Mouse (Mus musculus): ENCODE data around the gene Utp11. TPM values are rescaled to one million over a fixed set of nuclear protein-coding genes. Genes with fewer than 3 reads are reported as not detected.
"Not testable (repeated sequence)": the region's sequence is repeated elsewhere in the genome, so short reads cannot be mapped to it uniquely, and the experiment has no call there.

The Utp11 gene
- 10 to 100 TPM; 30.0 to 40.6 TPM for total RNA-seq (2021)
- long read RNA-seq, experiment 1, transcript Utp11-201 (8 exons, 1,603 nt), result major isoform, 92 of 106 reads
- long read RNA-seq, experiment 1, partial matches to known transcripts, result 8 of 106 reads
- long read RNA-seq, experiment 1, other reads (novel, unspliced or antisense), result 6 of 106 reads
- long read RNA-seq, experiment 2, transcript Utp11-201 (8 exons, 1,603 nt), result major isoform, 36 of 38 reads
- long read RNA-seq, experiment 2, partial matches to known transcripts, result 0 of 38 reads
- long read RNA-seq, experiment 2, other reads (novel, unspliced or antisense), result 2 of 38 reads

DNA sequence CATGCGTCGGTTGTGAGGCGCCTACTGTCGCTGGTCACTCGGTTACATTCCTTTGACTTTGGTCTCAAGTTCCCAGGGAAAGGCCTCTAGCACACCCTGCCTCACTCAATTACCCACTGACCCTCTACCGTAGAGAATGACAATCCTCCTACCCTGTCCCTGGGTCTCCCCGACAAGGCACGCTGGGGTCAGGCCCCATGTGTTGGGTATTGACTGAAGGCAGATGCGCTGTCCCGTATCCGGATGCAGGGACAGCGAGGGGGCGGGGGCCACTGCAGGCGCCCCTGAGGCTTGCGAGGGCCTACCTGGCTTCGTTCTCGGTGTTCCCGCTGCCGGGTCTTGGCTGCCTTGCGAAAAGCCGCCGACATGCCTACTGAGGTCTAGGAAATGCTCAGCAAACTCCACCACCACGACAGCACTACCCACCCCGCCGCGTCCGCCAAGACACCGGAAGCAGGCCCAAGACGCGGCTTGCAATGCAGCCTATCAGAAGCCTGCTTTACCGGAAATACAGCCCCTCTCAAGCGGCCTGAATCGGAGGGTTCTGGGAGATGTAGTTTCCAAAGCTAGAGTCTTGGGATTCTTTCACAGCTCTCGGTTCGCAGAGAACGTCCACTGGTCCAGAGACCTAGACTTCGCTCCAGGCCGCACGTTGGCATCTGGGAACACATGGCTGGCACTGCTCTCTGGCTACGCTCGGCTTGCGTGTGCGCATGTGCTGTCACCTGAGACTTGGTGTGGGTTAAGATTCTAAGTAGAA lies at the start of gene Utp11:
Gene Utp11 (minus strand): TSS at position 466 of the 760 bp plus-strand sequence.
- peak; percentile 87 to 89 for DNase-seq

DNA sequence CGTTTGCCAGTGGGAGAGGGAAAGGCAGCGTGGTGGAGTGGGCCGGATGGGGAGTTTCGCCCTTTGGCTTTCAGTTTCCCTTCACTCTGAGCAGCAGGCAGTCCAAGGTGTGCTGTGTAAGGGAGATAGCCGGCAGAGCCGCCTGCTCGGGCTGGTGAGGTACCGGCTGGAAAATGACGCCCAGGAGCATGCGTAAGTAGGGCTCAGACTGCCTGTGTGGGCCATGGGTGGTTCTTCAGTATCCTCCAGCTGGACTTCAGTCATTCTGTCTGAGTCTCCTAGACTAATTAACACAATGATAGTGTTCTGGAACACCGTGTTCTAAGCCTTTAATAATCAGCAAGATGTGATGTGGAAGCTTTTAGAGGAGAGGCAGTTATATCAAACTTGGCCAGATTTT lies 49.4 kb upstream of the Utp11 start:
- no peak for DNase-seq

DNA sequence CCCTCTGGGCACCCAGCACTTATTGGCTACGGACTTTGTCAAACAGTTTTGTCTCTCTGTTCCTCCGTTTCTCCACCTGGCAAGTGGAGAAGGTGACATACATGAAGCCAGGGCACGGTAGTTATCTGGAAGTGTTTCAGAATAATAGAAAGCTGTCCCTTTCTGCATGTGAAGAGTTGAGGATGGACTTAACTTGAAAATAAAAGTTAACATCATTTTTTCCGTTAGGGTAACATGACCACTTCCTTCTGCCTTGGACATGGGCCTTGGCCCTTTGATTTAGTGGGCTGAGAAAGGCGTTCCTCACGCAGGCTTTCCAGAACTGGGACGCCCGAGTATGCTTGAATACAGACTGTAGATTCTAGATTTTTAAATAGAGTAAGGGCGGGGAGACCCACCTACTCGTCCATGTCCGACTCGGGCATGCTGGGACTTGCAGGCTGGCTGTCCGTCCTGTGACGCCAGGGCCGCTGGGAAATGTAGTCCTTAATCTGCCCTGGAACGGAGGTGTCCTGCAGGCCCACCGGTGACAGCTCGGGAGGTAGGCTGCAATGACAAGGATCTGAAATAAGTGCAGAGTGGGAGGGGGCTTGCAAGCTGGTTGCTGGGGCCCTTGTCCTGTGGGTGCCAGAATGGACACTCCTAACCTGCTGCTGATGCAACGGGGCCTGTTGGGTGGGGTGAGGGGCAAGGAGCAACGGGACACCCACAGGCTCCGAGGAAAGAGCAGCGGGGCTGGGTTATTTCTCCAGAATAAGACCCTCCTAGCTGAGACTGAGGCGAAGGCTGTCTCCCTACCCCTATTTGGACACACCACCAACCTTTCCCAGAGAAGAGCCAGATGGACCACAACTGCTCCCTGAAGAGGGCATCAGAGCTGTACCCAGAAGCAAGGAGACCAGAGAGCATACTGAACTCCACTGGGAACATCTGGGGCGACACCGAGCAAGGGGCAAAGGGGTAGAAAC lies 48.3 kb upstream of the Utp11 start, which contains the start of gene Inpp5b:
Gene Inpp5b (plus strand): TSS at position 475 of the 968 bp plus-strand sequence.
- DNase-seq, result peak; percentile 86 to 87

DNA sequence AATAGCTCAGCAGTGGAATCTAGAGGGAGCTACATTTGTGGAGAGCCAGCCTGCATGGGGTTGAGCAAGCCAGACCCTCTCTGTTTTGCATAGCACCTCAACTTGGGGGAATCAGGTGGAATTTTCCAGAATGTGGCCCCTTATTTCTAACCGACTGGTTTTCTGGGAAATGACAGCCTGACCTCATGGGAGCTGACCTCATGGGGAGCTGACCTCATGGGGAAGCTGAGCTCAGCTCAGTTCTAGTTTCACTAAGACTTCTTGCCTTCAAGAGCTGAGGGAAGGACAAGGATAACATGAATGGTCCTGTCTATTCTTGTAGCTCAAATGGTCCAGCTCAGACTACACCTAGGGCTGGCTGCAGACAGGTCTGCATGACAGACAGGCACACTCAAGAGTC lies 45.4 kb upstream of the Utp11 start:
- DNase-seq, result no peak

DNA sequence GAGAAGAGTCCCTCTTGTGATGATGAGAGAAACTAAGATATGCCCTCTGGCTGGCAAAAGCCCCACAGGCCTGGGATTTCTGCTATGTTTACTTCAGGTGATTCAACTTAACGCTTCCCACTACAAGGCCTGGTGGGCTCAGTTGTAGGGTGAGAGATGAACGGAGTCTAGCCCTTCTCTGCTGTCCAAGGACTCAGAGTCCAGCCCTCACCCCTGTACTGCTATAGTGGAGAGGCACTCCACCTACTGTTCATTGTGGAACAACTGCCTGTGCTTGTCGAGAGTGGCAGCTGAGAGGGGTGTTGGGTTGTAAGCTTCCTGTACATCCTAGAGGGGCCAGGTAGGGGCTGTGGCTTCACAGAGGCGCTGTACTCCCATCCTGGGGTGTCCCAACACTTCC lies 44.6 kb upstream of the Utp11 start:
- no peak for DNase-seq

DNA sequence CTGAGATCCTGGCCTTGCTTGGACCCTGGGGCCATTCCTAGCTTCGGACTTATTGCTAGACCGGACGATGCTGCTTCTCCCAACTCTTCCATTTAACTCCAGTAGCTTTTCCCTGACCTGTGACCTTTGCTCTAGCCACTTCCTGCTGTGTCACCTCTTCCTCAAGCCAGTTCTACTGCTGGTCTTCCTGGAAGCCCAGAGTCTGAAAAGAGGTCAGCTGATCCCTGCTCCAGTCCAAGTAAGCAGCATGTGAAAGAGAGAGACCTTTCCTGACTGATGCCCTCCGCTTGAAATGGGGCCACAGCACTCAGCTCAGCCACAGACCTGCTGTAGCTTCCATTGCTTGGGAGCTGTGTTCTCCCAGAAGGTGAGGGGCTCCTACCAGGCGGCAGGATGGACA lies 44.1 kb upstream of the Utp11 start:
- no peak for DNase-seq

DNA sequence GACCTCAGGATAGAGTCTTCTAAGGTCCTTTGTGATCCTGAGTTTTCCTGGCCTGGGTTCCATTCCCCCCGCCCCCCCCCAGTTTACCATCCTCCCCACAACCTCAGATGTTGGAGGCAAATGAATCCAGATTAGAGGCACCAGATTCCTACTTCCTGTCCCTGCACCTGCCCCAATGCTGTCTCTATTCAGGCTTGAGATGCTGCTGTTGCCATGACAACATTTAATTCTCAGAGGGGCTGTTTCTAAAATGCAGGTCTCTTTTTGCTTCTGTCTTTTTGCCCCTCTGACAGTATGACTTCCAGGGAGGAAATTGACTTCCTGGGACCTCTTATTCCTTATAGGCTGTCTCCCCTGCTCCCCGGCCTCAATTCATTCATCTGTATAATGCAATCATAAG lies 43.6 kb upstream of the Utp11 start:
- no peak for DNase-seq

DNA sequence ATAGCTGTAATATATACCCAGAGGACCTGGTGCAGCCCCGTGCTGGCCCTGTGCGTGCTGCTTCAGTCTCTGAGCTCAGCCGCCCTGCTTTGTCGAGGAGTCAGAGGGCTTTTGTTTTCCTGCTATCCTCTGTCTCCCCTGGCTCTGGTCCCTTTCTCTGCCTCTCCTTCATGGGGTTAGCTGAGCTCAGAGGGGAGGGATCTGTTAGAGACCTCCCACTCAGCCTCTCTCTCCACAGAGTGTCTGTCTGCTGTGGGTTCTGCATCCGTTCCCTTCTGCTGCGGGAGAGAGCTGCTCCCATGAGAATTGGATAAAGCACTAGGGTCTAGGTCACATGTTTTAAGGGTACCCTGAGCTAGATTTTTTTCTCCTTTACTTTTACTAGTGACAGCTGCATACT lies 32.7 kb upstream of the Utp11 start:
- no peak for DNase-seq

DNA sequence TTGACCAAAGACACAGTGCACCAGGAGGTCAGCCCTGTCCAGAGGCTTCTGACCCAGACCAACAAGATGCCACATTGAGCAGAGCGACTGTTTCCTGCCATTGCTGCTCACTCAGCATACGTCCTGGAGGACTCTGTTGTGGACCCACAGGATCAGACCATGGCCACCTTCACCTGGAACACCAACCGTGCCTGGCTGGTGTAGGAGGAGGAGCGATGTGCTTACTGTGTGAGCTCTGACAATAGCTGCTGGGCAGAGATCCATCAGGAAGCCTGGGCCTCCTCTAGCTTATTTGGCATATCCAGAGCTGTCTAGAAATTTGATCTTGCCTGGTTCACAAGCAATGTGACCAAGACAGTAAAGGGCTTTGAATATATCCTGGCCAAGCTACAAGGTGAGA lies 25.7 kb upstream of the Utp11 start:
- DNase-seq, result no peak

DNA sequence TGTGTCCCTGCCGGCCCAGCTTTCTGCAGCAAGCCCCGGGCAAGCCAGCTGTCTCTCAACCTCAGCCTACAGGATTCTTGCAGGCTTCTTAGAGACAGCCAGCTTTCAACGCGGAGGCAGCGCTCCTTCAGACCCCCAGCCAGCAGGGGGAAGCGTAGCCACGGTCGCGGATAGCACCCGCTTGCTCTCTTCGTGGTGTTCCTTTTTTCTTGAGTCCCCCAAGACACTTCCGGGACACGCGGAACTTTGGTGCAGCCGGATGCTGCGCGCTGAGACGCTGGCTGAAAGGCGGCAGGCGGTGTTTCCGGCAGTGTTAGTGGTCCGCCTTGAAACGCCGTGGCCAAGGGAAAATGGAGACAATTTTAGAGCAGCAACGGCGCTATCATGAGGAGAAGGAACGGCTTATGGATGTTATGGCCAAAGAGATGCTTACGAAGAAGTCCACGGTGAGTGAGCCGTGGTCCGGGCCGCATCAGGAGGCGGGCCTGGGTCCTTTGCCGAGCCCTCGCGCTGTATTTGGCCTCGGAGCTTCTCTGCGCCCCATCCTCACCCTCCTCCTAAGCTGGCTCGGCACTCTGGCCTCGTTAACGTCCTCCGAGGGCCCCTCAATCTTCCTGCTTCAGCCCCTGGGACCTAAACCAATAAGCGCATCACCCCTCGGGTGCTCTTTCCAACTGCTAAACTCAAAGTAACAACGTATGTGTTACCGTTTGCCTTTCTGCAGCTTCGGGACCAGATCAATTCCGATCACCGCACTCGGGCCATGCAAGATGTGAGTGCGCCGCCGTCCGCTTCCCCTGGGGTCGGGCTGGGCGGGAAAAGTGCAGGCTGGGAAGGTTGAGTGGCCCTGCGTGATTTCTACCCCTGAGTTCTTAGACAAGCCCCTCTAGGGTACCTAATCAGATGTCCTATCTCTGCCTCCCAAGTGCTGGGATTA lies 21.4 kb upstream of the Utp11 start, which contains the start of gene Sf3a3:
Gene Sf3a3 (plus strand): TSS at position 232 of the 937 bp plus-strand sequence.
- peak; percentile 96 for DNase-seq

DNA sequence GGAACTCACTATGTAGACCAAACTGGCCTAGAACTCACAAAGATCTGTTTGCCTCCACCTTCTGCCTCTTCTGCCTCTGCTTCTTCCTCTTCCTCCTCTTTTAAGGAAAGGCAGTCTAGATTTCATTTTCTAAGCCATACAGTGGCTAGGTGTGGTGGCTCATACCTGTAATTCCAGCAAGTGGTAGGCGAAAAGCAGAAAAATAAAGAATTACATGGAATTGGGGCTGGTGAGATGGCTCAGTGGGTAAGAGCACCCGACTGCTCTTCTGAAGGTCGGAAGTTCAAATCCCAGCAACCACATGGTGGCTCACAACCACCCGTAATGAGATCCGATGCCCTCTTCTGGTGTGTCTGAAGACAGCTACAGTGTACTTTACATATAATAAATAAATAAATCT lies 20.4 kb upstream of the Utp11 start:
- not testable (repeated sequence) for DNase-seq

DNA sequence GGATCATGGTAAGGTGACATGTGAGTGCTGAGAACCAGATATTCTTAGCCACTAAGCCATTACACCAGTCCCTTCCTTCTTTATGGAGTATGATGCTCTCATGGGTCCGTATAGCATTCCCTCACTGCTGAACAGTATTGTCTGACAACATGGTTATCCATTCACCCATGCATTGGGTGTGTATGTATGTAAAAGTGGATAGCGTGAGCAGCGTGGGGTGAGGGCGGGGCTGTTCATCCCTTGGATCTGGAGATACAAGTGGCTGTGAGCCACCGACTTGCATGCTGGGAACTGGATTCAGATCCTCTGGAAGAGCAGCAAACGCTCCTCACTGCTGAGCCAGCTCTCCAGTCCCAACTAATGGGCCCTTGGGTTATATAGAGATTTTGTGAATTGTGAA lies 19.2 kb upstream of the Utp11 start:
- DNase-seq, result no peak

DNA sequence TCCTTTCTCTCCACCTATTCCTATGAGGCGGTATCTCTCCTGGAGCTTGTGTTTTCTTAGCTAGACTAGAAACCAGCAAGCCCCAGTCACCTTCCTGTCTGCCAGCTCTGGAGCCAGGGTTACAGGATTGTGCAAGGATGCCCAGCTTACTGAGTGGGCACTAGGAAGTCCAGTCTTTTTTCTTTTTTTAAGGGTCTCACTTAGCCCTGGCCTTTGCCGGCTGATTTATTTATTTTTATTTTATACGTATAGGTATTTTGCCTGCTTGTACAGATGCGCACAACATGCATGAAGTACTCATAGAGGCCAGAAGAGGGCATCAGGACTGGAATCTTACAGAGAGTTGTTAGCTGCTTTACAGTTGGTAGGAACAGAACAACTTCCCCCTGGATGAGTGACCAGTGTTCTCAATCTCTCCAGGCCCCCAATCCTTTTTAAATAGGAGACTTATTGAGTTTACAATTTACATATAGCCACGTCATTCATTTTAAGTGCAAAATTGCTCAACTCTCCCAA lies 17.4 kb upstream of the Utp11 start:
- DNase-seq, result no peak

DNA sequence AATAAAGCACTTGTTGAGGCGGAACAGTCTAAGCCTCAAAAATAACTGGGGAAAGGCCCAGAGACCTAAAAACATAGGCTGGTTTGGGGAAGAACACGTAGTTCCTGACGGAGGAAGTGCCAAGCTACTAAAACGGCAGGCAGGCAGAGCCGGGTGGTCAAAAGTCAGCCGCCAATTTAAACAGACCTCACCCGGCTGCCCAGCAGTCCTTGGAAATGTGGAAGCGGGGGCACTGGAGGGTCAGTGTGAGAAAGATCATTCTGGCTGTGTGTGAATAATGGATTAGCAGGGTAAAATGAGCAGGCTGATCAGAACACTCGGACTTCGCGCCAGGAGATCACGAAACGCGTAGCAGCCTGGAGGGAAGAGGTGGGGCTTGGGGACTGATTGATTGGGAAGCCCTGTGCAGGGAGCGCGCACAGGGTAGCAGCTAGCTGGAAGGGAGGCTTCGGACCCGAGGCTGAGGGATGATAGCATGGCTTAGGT lies 16.6 kb upstream of the Utp11 start:
- DNase-seq, result peak; percentile 70 to 74

DNA sequence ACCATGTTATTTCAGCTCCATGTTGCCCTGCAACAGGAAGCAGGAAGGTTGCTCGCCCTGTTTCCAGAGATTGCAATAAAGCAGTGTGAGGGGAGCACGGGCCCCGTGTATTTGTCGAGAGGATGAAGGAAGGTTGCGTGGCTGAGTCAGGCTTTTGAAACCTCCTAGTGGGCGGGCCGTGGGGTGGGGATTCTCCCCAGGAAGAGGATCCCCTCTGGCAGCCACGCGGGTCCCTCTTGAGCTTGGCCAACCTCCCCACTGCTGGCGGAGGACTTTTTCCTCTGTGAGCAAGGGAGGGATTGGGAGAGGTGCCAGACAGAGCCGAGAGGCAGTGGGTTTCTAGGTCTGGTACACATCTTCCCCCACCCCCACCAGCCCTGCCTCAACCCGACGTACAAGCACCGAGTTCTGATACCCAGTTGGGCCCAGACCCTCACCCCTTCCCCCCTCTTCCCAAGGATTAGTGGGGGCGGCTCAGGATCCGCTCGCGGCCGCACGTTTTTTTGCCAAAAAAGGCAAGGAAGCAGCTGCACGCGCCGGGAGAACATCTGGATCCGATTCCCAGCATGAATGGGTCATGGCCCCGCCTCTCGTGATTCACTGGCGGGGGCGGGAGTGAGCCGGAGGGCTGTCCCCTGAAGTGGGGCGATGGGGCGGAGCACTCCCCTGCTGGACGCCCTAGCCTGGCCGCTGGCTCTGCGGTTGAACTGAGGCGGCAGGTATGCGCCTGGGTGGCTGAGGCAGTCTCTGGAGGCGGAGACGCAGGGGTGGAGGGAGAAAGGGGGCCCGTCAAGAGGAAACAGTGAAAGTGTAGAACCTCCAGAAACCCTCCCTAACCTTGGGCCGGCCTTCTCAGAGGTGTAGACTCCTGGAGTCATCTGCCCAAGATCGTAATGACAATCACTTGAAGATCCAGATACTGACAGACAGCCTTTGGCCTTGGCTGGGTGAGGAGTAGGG lies 15.4 kb upstream of the Utp11 start:
- DNase-seq, result peak; percentile 98

DNA sequence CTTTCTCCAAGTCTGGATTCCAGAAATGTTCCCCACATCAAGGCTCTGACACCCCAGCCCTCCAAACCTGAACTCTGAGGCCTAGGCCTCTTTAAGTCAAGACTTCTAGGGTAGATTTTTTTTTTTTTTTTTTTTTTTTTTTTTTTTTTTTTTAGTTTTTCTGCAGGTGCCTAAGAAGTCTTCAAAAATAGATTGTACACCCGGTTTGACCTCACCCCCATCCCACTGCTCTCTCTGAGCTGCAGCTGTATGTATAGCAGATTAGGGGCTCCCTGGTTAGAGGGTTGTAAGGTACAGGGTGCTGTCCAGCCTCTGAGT lies 14.8 kb upstream of the Utp11 start:
- DNase-seq, result not testable (repeated sequence)

DNA sequence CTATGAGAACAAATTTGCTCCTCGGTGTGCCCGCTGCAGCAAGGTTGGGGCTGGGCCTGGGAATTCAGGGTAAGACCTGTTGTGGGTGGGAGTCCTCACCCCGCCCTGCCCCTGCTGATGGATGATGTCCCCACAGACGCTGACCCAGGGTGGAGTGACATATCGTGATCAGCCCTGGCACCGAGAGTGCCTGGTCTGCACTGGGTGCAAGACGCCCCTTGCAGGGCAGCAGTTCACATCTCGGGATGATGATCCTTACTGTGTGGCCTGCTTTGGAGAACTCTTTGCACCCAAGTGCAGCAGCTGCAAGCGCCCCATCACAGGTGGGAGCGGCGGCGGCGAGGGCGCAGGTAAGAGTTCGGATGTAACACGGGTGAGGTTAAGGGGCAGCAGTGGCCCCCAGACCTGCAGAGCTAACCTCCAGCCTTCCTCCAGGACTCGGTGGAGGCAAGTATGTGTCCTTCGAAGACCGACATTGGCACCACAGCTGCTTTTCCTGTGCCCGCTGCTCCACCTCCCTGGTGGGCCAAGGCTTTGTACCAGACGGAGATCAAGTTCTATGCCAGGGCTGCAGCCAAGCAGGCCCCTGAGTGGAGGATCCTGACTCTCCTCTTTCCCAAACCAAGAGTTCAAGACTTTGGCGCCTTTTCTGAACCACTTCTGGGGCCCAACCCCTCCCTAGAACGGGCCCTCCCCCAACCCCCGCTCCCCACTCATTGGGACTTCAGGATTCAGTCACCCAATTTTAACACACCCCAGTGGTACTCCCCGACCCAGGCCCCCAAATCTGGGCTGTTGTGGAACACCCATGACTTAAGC lies 14.2 kb upstream of the Utp11 start:
- not testable (repeated sequence) for DNase-seq

DNA sequence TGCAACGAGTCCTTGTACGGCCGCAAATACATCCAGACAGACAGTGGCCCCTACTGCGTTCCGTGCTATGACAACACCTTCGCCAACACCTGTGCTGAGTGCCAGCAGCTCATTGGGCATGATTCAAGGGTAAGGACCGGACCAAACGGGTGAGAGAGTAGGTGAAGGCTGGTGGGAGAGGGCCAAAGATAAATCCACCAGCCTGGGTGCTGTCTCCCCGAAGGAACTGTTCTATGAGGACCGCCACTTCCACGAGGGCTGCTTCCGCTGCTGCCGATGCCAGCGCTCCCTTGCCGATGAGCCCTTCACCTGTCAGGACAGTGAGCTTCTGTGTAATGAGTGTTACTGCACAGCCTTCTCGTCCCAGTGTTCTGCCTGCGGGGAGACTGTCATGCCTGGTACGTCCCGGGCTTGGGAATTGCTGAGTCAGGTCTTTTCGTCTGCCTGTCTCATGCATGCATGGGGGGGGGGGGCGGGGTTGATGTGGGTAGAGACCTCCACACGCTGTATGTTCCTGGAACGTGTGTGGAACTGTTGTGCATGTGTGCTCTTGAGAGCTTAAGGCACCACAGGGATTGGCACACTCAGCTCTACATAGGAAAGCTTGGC lies 12.4 kb upstream of the Utp11 start:
- no peak for DNase-seq

Data from adrenal gland, postnatal 36 days (tissue).